Mouse (Mus musculus) skeletal muscle tissue, postnatal 0 days (tissue): ENCODE measurements around the gene Gm11020. TPM values are rescaled to one million over a fixed set of nuclear protein-coding genes. Genes with fewer than 3 reads are reported as not detected.

Experiments used
- polyA plus RNA-seq: library from polyadenylated mRNA; unstranded; fragments of >200 nt; fragmentation: Nextera tagmentation; extraction: Ambion mirVana; gene quantifications from 2 replicates; pipeline ENCODE4 v1.2.1, GENCODE M21; 2015

The Gm11020 gene
- polyA plus RNA-seq, result not detected in 2 replicates

DNA sequence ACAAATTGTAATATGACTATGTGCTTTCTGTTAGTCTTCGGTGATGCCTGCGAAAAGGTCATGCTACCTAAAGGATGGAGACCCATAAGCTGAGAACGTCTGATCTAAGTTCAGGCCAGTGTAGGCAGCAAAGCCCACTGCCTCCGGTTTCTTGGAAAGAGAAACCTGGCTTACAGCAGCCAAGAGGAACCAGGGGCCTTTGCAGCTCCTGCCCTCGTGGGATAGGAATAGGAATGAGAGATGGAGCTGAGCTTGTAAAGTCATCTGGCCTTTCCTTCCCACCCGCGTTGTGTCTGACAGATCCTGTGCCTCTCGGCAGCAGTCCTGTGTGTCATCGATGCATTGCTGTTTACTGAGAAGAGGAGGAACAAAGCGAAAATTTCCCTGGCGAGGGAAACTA is at the start of gene Gm11020:
TSS of gene Gm11020 (plus strand) at position 301 of the 400 bp plus-strand sequence.

DNA sequence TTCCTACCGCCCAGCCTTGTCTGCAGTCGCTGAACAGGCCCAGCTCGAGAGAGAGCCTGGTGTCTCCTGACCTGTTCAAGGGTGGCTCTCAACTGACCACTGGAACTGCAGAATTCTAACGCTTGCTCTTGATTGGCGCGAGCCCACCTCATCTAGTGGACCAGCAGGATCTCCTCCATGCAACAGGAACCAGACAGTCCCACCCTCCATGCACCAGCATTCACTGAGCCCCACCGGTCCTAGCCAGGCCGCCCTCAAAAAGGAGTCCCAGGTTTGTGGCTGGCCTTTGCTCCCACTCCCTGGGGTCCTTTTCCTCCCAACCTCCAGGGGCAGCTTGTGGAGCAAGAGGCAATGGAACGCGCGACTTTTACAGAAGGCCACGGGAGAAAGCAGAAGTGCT is 28.3 kb upstream of the Gm11020 start, which contains the start of gene Cmtm2a:
TSS of gene Cmtm2a (minus strand) at position 101 of the 400 bp plus-strand sequence.

DNA sequence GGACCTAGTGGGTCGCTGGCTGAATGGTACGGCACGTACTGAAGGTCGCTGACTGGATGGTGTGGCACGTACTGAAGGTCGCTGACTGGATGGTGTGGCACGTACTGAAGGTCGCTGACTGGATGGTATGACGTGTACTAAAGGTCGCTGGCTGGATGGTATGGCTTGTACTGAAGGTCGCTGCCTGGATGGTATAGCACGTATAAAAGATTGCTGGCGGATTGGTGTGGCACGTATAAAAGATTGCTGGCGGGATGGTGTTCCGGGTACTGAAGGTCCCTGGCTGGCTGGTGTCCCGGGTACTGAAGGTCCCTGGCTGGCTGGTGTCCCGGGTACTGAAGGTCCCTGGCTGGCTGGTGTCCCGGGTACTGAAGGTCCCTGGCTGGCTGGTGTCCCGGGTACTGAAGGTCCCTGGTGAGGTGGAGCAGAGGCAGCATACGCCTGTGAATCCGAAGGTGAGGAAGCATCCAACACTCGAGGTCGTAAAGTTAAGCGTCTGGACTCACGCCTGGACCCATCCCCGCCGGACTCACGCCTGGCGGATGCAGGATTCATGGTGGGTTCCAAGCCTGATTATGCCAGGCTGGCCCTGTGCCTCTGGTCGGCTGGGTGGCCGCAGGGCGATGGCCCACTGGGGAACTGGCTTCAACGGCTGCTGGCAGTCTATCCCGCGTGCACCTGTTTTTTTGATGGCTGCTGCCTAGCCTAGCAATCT is 11.8 kb upstream of the Gm11020 start, which contains the start of the genes Gm45711 and Cmtm1:
TSS of gene Gm45711 (minus strand) at position 641 of the 715 bp plus-strand sequence.
TSS of gene Cmtm1 (minus strand) at position 705 of the 715 bp plus-strand sequence.

DNA sequence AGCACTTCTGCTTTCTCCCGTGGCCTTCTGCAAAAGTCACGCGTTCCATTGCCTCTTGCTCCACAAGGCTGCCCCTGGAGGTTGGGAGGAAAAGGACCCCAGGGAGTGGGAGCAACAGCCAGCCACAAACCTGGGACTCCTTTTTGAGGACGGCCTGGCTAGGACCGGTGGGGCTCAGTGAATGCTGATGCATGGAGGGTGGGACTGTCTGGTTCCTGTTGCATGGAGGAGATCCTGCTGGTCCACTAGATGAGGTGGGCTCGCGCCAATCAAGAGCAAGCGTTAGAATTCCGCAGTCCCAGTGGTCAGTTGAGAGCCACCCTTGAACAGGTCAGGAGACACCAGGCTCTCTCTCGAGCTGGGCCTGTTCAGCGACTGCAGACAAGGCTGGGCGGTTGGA is 563 bp downstream of the Gm11020 start, which contains the start of gene Cmtm2b:
TSS of gene Cmtm2b (plus strand) at position 301 of the 400 bp plus-strand sequence.

DNA sequence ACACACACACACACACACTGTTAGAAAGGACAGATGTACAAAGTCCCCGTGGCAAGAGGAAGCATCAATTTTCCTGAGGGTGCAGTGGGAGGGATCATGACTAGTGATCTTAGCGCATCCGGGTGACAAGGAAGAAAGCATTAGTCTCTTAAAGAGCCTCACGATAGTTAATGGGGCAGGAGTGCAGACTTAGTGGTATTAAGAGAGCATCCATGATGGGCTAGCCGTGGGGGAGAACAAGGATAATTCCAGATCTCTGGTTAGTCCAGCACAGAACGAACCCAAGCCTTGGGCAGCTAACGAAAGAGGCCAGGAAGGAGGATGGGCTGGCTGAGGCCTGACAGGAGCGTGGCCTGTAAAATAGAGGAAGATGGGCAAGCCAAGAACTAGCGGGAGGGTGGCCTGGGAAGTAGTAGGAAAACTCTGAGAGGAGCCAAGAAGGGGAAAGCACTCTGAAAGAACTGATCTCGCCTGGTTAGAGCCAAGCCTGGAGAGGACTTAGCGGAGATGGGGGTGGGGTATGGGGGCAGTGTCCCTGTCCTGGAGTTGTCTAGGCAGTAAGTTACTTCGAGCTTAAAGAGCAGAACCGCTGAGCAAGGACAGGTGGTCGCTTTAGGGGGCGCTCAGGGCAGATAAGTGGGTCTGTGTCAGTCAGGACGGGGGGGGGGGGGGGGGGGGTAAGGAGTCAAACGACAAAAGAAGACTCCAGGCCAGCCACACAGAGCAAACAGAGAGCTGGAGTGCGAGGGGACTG is 18.0 kb downstream of the Gm11020 start, which contains the start of gene Cmtm3:
TSS of gene Cmtm3 (plus strand) at position 182 of the 754 bp plus-strand sequence.

Other genes with a start within 250 kb of the Gm11020 start
- 36.3 and 43.6 TPM in 2 replicates for gene Cdh5, start 219.9 kb upstream of the Gm11020 start, polyA plus RNA-seq
- 1.2 TPM in 2 replicates for gene Bean1, start 151.1 kb upstream of the Gm11020 start, polyA plus RNA-seq
- gene Tk2, start 73.0 kb upstream of the Gm11020 start, polyA plus RNA-seq, result 7.9 and 10.5 TPM in 2 replicates
- 14.6 and 17.5 TPM in 2 replicates for gene Cklf, start 70.7 kb upstream of the Gm11020 start, polyA plus RNA-seq
- gene Cmtm2a, start 28.4 kb upstream of the Gm11020 start, polyA plus RNA-seq, result not detected in 2 replicates
- gene Gm45711, start 11.5 kb upstream of the Gm11020 start, polyA plus RNA-seq, result not detected in 2 replicates
- not detected in 2 replicates for gene Cmtm1, start 11.4 kb upstream of the Gm11020 start, polyA plus RNA-seq
- not detected in 2 replicates for gene Cmtm2b, start 663 bp downstream of the Gm11020 start, polyA plus RNA-seq
- gene Cmtm3, start 17.8 kb downstream of the Gm11020 start, polyA plus RNA-seq, result 78.2 and 93.7 TPM in 2 replicates
- 0.90 and 1.1 TPM in 2 replicates for gene Cmtm4, start 74.2 kb downstream of the Gm11020 start, polyA plus RNA-seq
- 42.8 and 43.2 TPM in 2 replicates for gene Dync1li2, start 121.5 kb downstream of the Gm11020 start, polyA plus RNA-seq
- 0.38 and 0.42 TPM in 2 replicates for gene Terb1, start 188.3 kb downstream of the Gm11020 start, polyA plus RNA-seq
- gene Nae1, start 213.1 kb downstream of the Gm11020 start, polyA plus RNA-seq, result 60.7 and 62.2 TPM in 2 replicates
- 1.1 and 1.4 TPM in 2 replicates for gene Car7, start 213.1 kb downstream of the Gm11020 start, polyA plus RNA-seq